Comparison of ENCODE assay signal across 7 mouse cellular contexts in the genomic region with DNA sequence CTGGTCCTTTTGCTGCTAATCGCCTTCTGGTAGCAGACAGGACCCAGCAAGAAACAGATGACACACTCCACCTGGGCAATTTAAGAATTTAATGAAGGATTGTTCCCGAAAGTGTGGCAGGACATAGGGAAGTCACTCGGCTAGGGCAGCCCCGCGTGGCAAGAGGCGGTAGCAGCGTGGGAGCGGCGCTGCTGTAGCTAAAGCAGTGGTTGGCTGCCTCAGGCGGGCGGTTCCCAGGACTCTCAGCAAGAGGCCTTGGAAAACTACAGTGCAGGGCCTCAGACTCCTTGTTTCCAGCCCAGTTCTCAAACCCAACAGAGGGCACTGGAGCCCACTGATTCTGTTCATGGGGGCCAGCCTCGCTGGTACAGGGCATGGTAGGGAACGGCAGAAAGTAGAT.
DNase-seq lines count a peak whose midpoint lies in the region; ATAC-seq lines count a peak whose summit lies in the region.

No protein-coding gene starts in this region.

- intact Hi-C loops in heart, postnatal 10 days (cut with DNase I), result no loop called here
- intact Hi-C loops in left cerebral cortex, postnatal 14 days (cut with DNase I), result loop anchor here (10.0 kb wide), 1 partner anchor 158 kb away; the partner anchor contains the start of gene Usp9x

- H3K9ac ChIP-seq in midbrain, embryonic 13.5 days (replicated peaks), result no peak overlapping the region

- no peak overlapping the region for H3K27ac ChIP-seq in midbrain, embryonic 13.5 days

- peak; percentile 43; the same call in 1 of the 2 replicates for ATAC-seq in midbrain, embryonic 13.5 days
- ATAC-seq in erythroid progenitor cell, adult 5-6 weeks (replicated peaks; ENCODE audit: low FRiP score, poor library complexity, severe bottlenecking), result no peak

- no peaks in the 10 kb centered on the region for H3K27me3 ChIP-seq in midbrain, embryonic 13.5 days

- H3K4me3 ChIP-seq in midbrain, embryonic 13.5 days (replicated peaks), result no peak overlapping the region

- WGBS in midbrain, embryonic 13.5 days, result 31% methylated on average over 13 of the region's 13 CpGs

- DNase-seq in ZHBTc4 (ENCODE audit: low read depth, low spot score), result peak; percentile 73
- peak; percentile 27 for DNase-seq in embryo, embryonic 10.5 days (ENCODE audit: low spot score)
- DNase-seq in heart, postnatal 10 days, result peak; percentile 8 to 12
- peak; percentile 27 to 53 for DNase-seq in kidney, postnatal 36 days
- DNase-seq in left cerebral cortex, postnatal 14 days (ENCODE audit: low spot score in 2 of 2), result no peak

- no peaks in the 10 kb centered on the region for H3K9me3 ChIP-seq in midbrain, embryonic 13.5 days

- H3K4me2 ChIP-seq in midbrain, embryonic 13.5 days (replicated peaks), result peak overlapping the region; percentile 43

- H3K36me3 ChIP-seq in midbrain, embryonic 13.5 days, result no peaks in the 10 kb centered on the region

- H3K4me1 ChIP-seq in midbrain, embryonic 13.5 days (replicated peaks), result no peaks in the 10 kb centered on the region

Comparison
In these comparisons a context has a peak if more than half of its experiments do, and no peak if none do; other contexts are left out.
1. DNase-seq: peak in ZHBTc4 (single experiment), embryo, embryonic 10.5 days (single experiment), heart, postnatal 10 days (2 of 2) and kidney, postnatal 36 days (2 of 2); none in left cerebral cortex, postnatal 14 days (0 of 2).